Mouse (Mus musculus) forebrain, embryonic 11.5 days (tissue): Measurements from ENCODE around the gene Kcnk18. TPM values are rescaled to one million over a fixed set of nuclear protein-coding genes. Genes with fewer than 3 reads are reported as not detected.
A peak's percentile ranks its signal among the peaks of the same experiment; 100 is the strongest.

Experiments used
- ATAC-seq: fragments of 200-750 bp; cut with Nextera tagmentation; replicated peaks from 2 replicates; pipeline ENCODE4 v1.8.0; 2017; ENCODE audit warnings: moderate TSS enrichment; ENCODE audit not compliant: low FRiP score
- DNase-seq: peaks from one replicate; pipeline ENCODE4 v3.0.0-alpha.2; 2017; ENCODE audit warnings: low spot score
- H3K27ac ChIP-seq: fragments of 300-500 bp; sonication (generic); 2 replicates; pipeline ENCODE4 v1.5.1; 2014; ENCODE audit warnings: low read depth, low read length
- H3K27me3 ChIP-seq: fragments of 300-500 bp; sonication (generic); 2 replicates; pipeline ENCODE4 v1.6.1; 2014; ENCODE audit warnings: mild to moderate bottlenecking, low read length, mixed read lengths; ENCODE audit not compliant: control insufficient read depth, insufficient read depth
- H3K36me3 ChIP-seq: fragments of 300-500 bp; sonication (generic); 2 replicates; pipeline ENCODE4 v1.6.1; 2014; ENCODE audit warnings: mild to moderate bottlenecking, low read length, moderate library complexity, mixed read lengths; ENCODE audit not compliant: control insufficient read depth, insufficient read depth
- H3K4me1 ChIP-seq: fragments of 300-500 bp; sonication (generic); replicated peaks from 2 replicates; pipeline ENCODE4 v1.6.1; 2014; ENCODE audit warnings: low read length, mixed read lengths; ENCODE audit not compliant: control insufficient read depth, insufficient read depth
- H3K4me2 ChIP-seq: fragments of 300-500 bp; sonication (generic); 2 replicates; pipeline ENCODE4 v1.6.1; 2014; ENCODE audit warnings: low read depth, mild to moderate bottlenecking, low read length, moderate library complexity, mixed read lengths; ENCODE audit not compliant: severe bottlenecking
- H3K4me3 ChIP-seq: fragments of 300-500 bp; sonication (generic); 2 replicates; pipeline ENCODE4 v1.5.1; 2014; ENCODE audit warnings: low read depth, low read length
- H3K9ac ChIP-seq: fragments of 300-500 bp; sonication (generic); 2 replicates; pipeline ENCODE4 v1.6.1; 2014; ENCODE audit warnings: low read length
- H3K9me3 ChIP-seq: fragments of 300-500 bp; sonication (generic); 2 replicates; pipeline ENCODE4 v1.6.1; 2016; ENCODE audit warnings: low read length, mixed read lengths; ENCODE audit not compliant: control insufficient read depth
- WGBS: fragments of 180-500 bp; shearing (Covaris S2); extraction: QIAGEN DNeasy Blood & Tissue Kit; methylation state at CpG from one replicate; pipeline ENCODE4 v1.1.7; 2014; 5-methylcytosine and 5-hydroxymethylcytosine counted together
- polyA plus RNA-seq: library from polyadenylated mRNA; unstranded; fragments of >200 nt; fragmentation: Nextera tagmentation; extraction: Ambion mirVana; gene quantifications from 2 replicates; pipeline ENCODE4 v1.2.1, GENCODE M21; 2014

Gene Kcnk18
- polyA plus RNA-seq, 1 experiment from 2014 or later = not detected

DNA sequence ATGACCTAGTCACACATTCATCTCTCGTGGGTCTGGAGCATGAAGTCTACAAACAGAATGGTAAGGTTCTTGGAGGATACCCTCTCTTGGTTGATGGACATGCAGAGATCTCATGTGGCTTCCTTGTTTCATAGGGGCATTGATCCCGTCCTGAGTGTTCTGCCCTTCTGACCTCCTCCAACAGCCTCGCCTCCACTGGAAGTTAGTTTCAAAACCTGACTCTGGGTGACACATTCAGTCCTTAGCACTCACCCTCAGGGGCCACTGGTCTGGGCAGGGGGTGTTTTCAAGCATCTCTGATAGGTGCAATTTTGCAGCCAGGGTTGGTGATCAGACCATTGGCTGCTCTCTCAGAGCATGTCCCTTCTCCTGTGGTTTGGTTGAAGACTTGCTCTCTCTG is 19.6 kb downstream of the Kcnk18 start:
- 88% methylated on average over 3 of the region's 3 CpGs for WGBS
- Histone ChIP-seq H3K27ac (no peak overlapping the region), H3K4me3 (no peak overlapping the region), H3K36me3 (no peaks in the 10 kb centered on the region), H3K9ac (no peak overlapping the region), H3K4me2 (no peak overlapping the region), H3K4me1 (no peaks in the 10 kb centered on the region), H3K27me3 (no peaks in the 10 kb centered on the region), H3K9me3 (no peaks in the 10 kb centered on the region)
- ATAC-seq (no peak), DNase-seq (no peak)

DNA sequence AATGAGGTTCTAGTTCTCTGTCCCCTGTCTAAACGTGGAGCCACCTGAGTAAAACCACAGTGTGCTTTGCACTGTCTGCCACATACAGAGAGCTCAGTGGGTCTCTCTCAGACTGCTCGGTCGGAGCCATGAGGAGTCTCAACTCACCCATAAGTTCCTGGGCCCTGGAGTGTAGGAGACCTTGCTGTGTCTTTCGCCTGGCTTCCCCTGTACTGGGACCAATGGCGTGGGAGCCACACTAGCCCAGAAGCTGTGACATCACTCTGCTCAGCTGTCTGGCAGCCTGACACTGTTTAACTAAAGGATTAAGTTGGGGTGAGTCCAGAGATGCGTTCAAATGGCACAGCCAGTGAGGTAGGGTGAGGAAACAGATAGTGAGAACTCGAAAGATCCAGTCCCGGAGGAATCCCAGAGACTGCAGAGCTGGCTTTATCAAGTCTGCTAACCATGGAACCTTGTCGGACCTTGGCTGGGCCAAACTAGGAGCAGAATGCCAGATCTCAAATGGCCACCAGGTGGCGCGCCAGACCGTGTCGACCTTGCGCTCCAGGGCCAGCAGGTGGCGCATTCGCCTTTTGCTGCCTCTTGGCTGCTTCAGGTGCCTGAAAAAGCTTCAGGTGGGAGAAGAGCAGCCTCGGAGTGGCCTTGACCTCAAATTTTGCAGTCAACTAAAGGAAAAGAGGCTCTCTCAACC is 20.3 kb downstream of the Kcnk18 start:
- H3K4me1 ChIP-seq = no peaks in the 10 kb centered on the region
- H3K4me3 ChIP-seq = no peak overlapping the region
- H3K27me3 ChIP-seq = no peaks in the 10 kb centered on the region
- no peak overlapping the region for H3K9ac ChIP-seq
- 28% methylated on average over 17 of the region's 17 CpGs for WGBS
- DNase-seq = peak; percentile 93
- no peaks in the 10 kb centered on the region for H3K36me3 ChIP-seq
- H3K9me3 ChIP-seq = no peaks in the 10 kb centered on the region
- H3K4me2 ChIP-seq = no peak overlapping the region
- H3K27ac ChIP-seq = no peak overlapping the region
- ATAC-seq = peak; percentile 55

- H3K9ac ChIP-seq = no peak overlapping the region
- H3K27ac ChIP-seq = no peak overlapping the region
- no peaks in the 10 kb centered on the region for H3K4me1 ChIP-seq
- H3K9me3 ChIP-seq = no peaks in the 10 kb centered on the region
- no peak for ATAC-seq
- no peak for DNase-seq
- WGBS = 87% methylated on average over 4 of the region's 4 CpGs
- H3K27me3 ChIP-seq = no peaks in the 10 kb centered on the region
- no peak overlapping the region for H3K4me2 ChIP-seq
- H3K36me3 ChIP-seq = no peaks in the 10 kb centered on the region
- H3K4me3 ChIP-seq = no peak overlapping the region
Observed at GRCm38 (mm10) chr19:59241987-59242386, 23.0 kb downstream of the Kcnk18 start.

- Histone ChIP-seq H3K36me3 (no peaks in the 10 kb centered on the region), H3K27ac (no peak overlapping the region), H3K4me3 (no peak overlapping the region), H3K27me3 (no peaks in the 10 kb centered on the region), H3K4me2 (no peak overlapping the region), H3K4me1 (no peaks in the 10 kb centered on the region), H3K9me3 (no peaks in the 10 kb centered on the region), H3K9ac (no peak overlapping the region)
- no peak for ATAC-seq
- WGBS = 90% methylated on average over 2 of the region's 2 CpGs
- no peak for DNase-seq
Observed at GRCm38 (mm10) chr19:59243057-59243456, 24.0 kb downstream of the Kcnk18 start.

DNA sequence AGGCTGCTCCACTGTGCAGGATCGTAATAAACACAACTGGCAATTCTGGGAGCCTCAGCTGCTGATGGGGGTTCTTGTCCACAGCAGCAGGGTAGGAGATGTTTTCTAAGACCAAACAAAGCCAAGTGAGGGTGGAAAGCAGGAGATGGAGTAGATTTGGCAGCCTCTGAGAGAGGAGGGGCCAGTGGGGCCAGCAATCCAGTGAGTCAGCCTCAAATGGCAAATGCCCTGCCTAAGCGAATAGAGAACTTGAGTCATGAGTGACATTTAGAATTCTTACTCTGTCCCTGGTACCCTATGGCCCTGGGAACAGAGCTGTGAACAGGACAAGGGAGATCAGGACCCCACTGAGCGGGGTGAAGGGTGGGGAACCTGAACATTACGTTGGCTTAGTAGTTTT is 29.1 kb downstream of the Kcnk18 start:
- DNase-seq (no peak), ATAC-seq (no peak)
- no peaks in the 10 kb centered on the region for H3K36me3 ChIP-seq
- H3K9ac ChIP-seq = no peak overlapping the region
- no peak overlapping the region for H3K4me2 ChIP-seq
- H3K4me3 ChIP-seq = no peak overlapping the region
- 81% methylated on average over 4 of the region's 4 CpGs for WGBS
- H3K27ac ChIP-seq = no peak overlapping the region
- H3K27me3 ChIP-seq = no peaks in the 10 kb centered on the region
- no peaks in the 10 kb centered on the region for H3K9me3 ChIP-seq
- no peaks in the 10 kb centered on the region for H3K4me1 ChIP-seq

GRCm38 (mm10) chr19:59248553-59249286 is 29.7 kb downstream of the Kcnk18 start:
- H3K9ac ChIP-seq = no peak overlapping the region
- no peak overlapping the region for H3K4me2 ChIP-seq
- no peaks in the 10 kb centered on the region for H3K27me3 ChIP-seq
- H3K27ac ChIP-seq = no peak overlapping the region
- no peaks in the 10 kb centered on the region for H3K9me3 ChIP-seq
- no peak for ATAC-seq
- 79% methylated on average over 11 of the region's 11 CpGs for WGBS
- DNase-seq = no peak
- no peaks in the 10 kb centered on the region for H3K4me1 ChIP-seq
- H3K36me3 ChIP-seq = no peaks in the 10 kb centered on the region
- H3K4me3 ChIP-seq = no peak overlapping the region

- no peak for ATAC-seq
- no peak overlapping the region for H3K27ac ChIP-seq
- H3K4me3 ChIP-seq = no peak overlapping the region
- H3K27me3 ChIP-seq = no peaks in the 10 kb centered on the region
- WGBS = 72% methylated on average over 2 of the region's 2 CpGs
- H3K9ac ChIP-seq = no peak overlapping the region
- H3K4me1 ChIP-seq = no peaks in the 10 kb centered on the region
- no peak overlapping the region for H3K4me2 ChIP-seq
- no peak for DNase-seq
- no peaks in the 10 kb centered on the region for H3K36me3 ChIP-seq
- no peaks in the 10 kb centered on the region for H3K9me3 ChIP-seq
Observed at GRCm38 (mm10) chr19:59252651-59253050, 33.6 kb downstream of the Kcnk18 start.

GRCm38 (mm10) chr19:59259633-59260032 is 40.6 kb downstream of the Kcnk18 start:
- Histone ChIP-seq H3K4me2 (no peak overlapping the region), H3K27me3 (peaks cover 15% of the 10 kb centered on the region), H3K27ac (no peak overlapping the region), H3K36me3 (no peaks in the 10 kb centered on the region), H3K9ac (no peak overlapping the region), H3K9me3 (no peaks in the 10 kb centered on the region), H3K4me1 (0 out of 2 replicates have a peak, but pooled peaks cover 9% of the 10 kb centered on the region), H3K4me3 (no peak overlapping the region)
- ATAC-seq (no peak), DNase-seq (no peak)
- 54% methylated on average over 5 of the region's 5 CpGs for WGBS
